Mouse (Mus musculus) CH12.LX (cell line): Measurements from ENCODE around the gene Sgce. TPM values are rescaled to one million over a fixed set of nuclear protein-coding genes. Genes with fewer than 3 reads are reported as not detected.

Experiments
- DNase-seq: peaks from one replicate; pipeline ENCODE4 v3.0.0-alpha.2; 2013; ENCODE audit errors: extremely low read depth
- H3K27ac ChIP-seq: 2 replicates; pipeline ENCODE4 v1.5.1; 2012; ENCODE audit warnings: low read depth, mild to moderate bottlenecking, control low read depth, moderate library complexity; ENCODE audit not compliant: insufficient read depth
- H3K27me3 ChIP-seq: replicated peaks from 2 replicates; pipeline ENCODE3; 2012; ENCODE audit warnings: inconsistent platforms
- H3K36me3 ChIP-seq, 2 experiments: replicated peaks in 1 of 2; 2 replicates each; pipeline versions ENCODE3 to v1.6.1; 2012; ENCODE audit warnings: inconsistent platforms in 1 of 2, low read length in 1 of 2, mild to moderate bottlenecking in 1 of 2, mixed read lengths in 1 of 2, moderate library complexity in 1 of 2; ENCODE audit not compliant: control insufficient read depth in 1 of 2, insufficient read depth in 1 of 2
- H3K4me1 ChIP-seq, 2 experiments: 2 replicates each; pipeline ENCODE4 v1.6.1; 2012; ENCODE audit warnings: inconsistent platforms in 1 of 2, moderate library complexity in 1 of 2; ENCODE audit not compliant: insufficient read depth in 2 of 2, control insufficient read depth in 1 of 2
- H3K4me2 ChIP-seq: 2 replicates; pipeline ENCODE4 v1.6.1; 2012; ENCODE audit warnings: low read depth, mild to moderate bottlenecking, control low read depth; ENCODE audit not compliant: poor library complexity, insufficient read depth, severe bottlenecking
- H3K4me3 ChIP-seq, 3 experiments: fragments of 150-350 bp in 1 of 3; sonication (generic) in 1 of 3; replicated peaks in 1 of 3; 2 replicates each; pipeline versions ENCODE3 to v1.5.1; 2011 to 2012; ENCODE audit warnings: low read depth in 2 of 3, low read length in 2 of 3, mild to moderate bottlenecking in 2 of 3, moderate library complexity in 2 of 3, control low read depth in 1 of 3, improper control_type of control experiment in 1 of 3, inconsistent platforms in 1 of 3, mixed read lengths in 1 of 3; ENCODE audit not compliant: poor library complexity in 1 of 3
- H3K79me2 ChIP-seq: replicated peaks from 2 replicates; pipeline ENCODE4 v1.6.1; 2012; ENCODE audit warnings: mild to moderate bottlenecking, moderate library complexity; ENCODE audit not compliant: control insufficient read depth, poor library complexity, insufficient read depth, severe bottlenecking; ENCODE audit errors: extremely low read depth
- H3K9ac ChIP-seq: 2 replicates; pipeline ENCODE4 v1.6.1; 2012; ENCODE audit warnings: low read depth, mild to moderate bottlenecking, control low read depth, moderate library complexity; ENCODE audit not compliant: insufficient read depth
- H3K9me3 ChIP-seq: replicated peaks from 2 replicates; pipeline ENCODE3; 2012; ENCODE audit warnings: low read length, inconsistent platforms, mixed read lengths
- BHLHE40 ChIP-seq: IDR thresholded peaks from 2 replicates; pipeline ENCODE4 v1.6.1; 2011; ENCODE audit warnings: mild to moderate bottlenecking, low read depth, low read length, improper control_type of control experiment
- CHD1 ChIP-seq: IDR thresholded peaks from 2 replicates; pipeline ENCODE4 v1.6.1; 2012; ENCODE audit warnings: low read depth, low read length, improper control_type of control experiment, inconsistent platforms
- CHD2 ChIP-seq: IDR thresholded peaks from 2 replicates; pipeline ENCODE4 v1.6.1; 2011; ENCODE audit warnings: low read length, improper control_type of control experiment
- CTCF ChIP-seq, 2 experiments: IDR thresholded peaks in 1 of 2; conservative IDR thresholded peaks in 1 of 2; 2 replicates each; pipeline ENCODE4 v1.5.1; 2011 to 2012; ENCODE audit warnings: low read depth in 2 of 2, low read length in 2 of 2, improper control_type of control experiment in 1 of 2, inconsistent platforms in 1 of 2, mild to moderate bottlenecking in 1 of 2, moderate library complexity in 1 of 2
- E2F4 ChIP-seq: IDR thresholded peaks from 2 replicates; pipeline ENCODE4 v1.6.1; 2011; ENCODE audit warnings: low read depth, low read length, improper control_type of control experiment; ENCODE audit not compliant: insufficient replicate concordance
- ELF1 ChIP-seq: IDR thresholded peaks from 2 replicates; pipeline ENCODE4 v1.6.1; 2014; ENCODE audit warnings: low read depth, mild to moderate bottlenecking, inconsistent platforms, low read length, improper control_type of control experiment
- EP300 ChIP-seq: IDR thresholded peaks from 2 replicates; pipeline ENCODE4 v1.6.1; 2011; ENCODE audit warnings: low read length, improper control_type of control experiment
- ETS1 ChIP-seq: conservative IDR thresholded peaks from 2 replicates; pipeline ENCODE4 v1.6.1; 2012; ENCODE audit warnings: low read depth, mild to moderate bottlenecking, inconsistent platforms, low read length, improper control_type of control experiment, moderate library complexity
- GABPA ChIP-seq: IDR thresholded peaks from 2 replicates; pipeline ENCODE4 v1.6.1; 2012; ENCODE audit warnings: low read depth, low read length, improper control_type of control experiment, inconsistent platforms; ENCODE audit not compliant: insufficient replicate concordance
- HCFC1 ChIP-seq: IDR thresholded peaks from 2 replicates; pipeline ENCODE4 v1.6.1; 2012; ENCODE audit warnings: low read depth, mild to moderate bottlenecking, inconsistent platforms, low read length, improper control_type of control experiment
- JUN ChIP-seq: IDR thresholded peaks from 2 replicates; pipeline ENCODE4 v1.6.1; 2011; ENCODE audit warnings: low read depth, mild to moderate bottlenecking, low read length, improper control_type of control experiment, moderate library complexity; ENCODE audit not compliant: insufficient read depth
- KAT2A ChIP-seq: IDR thresholded peaks from 2 replicates; pipeline ENCODE4 v1.6.1; 2012; ENCODE audit warnings: low read length, improper control_type of control experiment, inconsistent platforms; ENCODE audit not compliant: insufficient replicate concordance
- MAX ChIP-seq: IDR thresholded peaks from 2 replicates; pipeline ENCODE4 v1.6.1; 2011; ENCODE audit warnings: low read length, improper control_type of control experiment
- MAZ ChIP-seq: IDR thresholded peaks from 2 replicates; pipeline ENCODE4 v1.6.1; 2012; ENCODE audit warnings: low read depth, mild to moderate bottlenecking, inconsistent platforms, low read length, improper control_type of control experiment, moderate library complexity
- MEF2A ChIP-seq: IDR thresholded peaks from 2 replicates; pipeline ENCODE4 v1.6.1; 2014; ENCODE audit warnings: low read depth, mild to moderate bottlenecking, inconsistent platforms, low read length, improper control_type of control experiment, borderline replicate concordance
- MXI1 ChIP-seq: IDR thresholded peaks from 2 replicates; pipeline ENCODE4 v1.6.1; 2011; ENCODE audit warnings: mild to moderate bottlenecking, low read depth, low read length, improper control_type of control experiment
- MYC ChIP-seq: IDR thresholded peaks from 2 replicates; pipeline ENCODE4 v1.6.1; 2011; ENCODE audit warnings: low read depth, mild to moderate bottlenecking, improper control_type of control experiment, low read length
- NELFE ChIP-seq: IDR thresholded peaks from 2 replicates; pipeline ENCODE4 v1.6.1; 2011; ENCODE audit warnings: low read depth, low read length, improper control_type of control experiment
- PAX5 ChIP-seq: IDR thresholded peaks from 2 replicates; pipeline ENCODE4 v1.6.1; 2012; ENCODE audit warnings: low read length, inconsistent platforms, mixed read lengths
- RAD21 ChIP-seq: IDR thresholded peaks from 2 replicates; pipeline ENCODE4 v1.6.1; 2011; ENCODE audit warnings: low read depth, mild to moderate bottlenecking, low read length, improper control_type of control experiment, moderate library complexity
- SMC3 ChIP-seq: IDR thresholded peaks from 2 replicates; pipeline ENCODE4 v1.6.1; 2011; ENCODE audit warnings: low read depth, low read length, improper control_type of control experiment
- TBP ChIP-seq: conservative IDR thresholded peaks from 2 replicates; pipeline ENCODE4 v1.6.1; 2011; ENCODE audit warnings: low read depth, low read length, improper control_type of control experiment
- TCF12 ChIP-seq: IDR thresholded peaks from 2 replicates; pipeline ENCODE4 v1.6.1; 2014; ENCODE audit warnings: low read depth, mild to moderate bottlenecking, inconsistent platforms, low read length, improper control_type of control experiment
- USF1 ChIP-seq: IDR thresholded peaks from 2 replicates; pipeline ENCODE4 v1.6.1; 2014; ENCODE audit warnings: low read depth, mild to moderate bottlenecking, inconsistent platforms, low read length, improper control_type of control experiment
- ZC3H11A ChIP-seq: IDR thresholded peaks from 2 replicates; pipeline ENCODE4 v1.6.1; 2012; ENCODE audit warnings: low read depth, mild to moderate bottlenecking, inconsistent platforms, low read length, improper control_type of control experiment
- ZKSCAN1 ChIP-seq: IDR thresholded peaks from 2 replicates; pipeline ENCODE4 v1.6.1; 2012; ENCODE audit warnings: low read depth, inconsistent platforms, low read length, improper control_type of control experiment, borderline replicate concordance
- ZMIZ1 ChIP-seq: IDR thresholded peaks from 2 replicates; pipeline ENCODE4 v1.6.1; 2012; ENCODE audit warnings: low read depth, mild to moderate bottlenecking, inconsistent platforms, low read length, improper control_type of control experiment
- ZNF384 ChIP-seq: IDR thresholded peaks from 2 replicates; pipeline ENCODE4 v1.6.1; 2012; ENCODE audit warnings: low read depth, low read length, improper control_type of control experiment, inconsistent platforms
- dilution Hi-C: fragments of 300-500 bp; cut with MboI; formaldehyde crosslinking; loops from 2 replicates; pipeline ENCODE4 v1.14.3; 2020; ENCODE audit warnings: low sequenced_read_pairs; ENCODE audit not compliant: extremely low pct_unique_long_range_greater_than_20kb, extremely low pct_ligation_motif_present
- in situ Hi-C: fragments of 300-500 bp; cut with MboI; formaldehyde crosslinking; loops from 3 replicates; pipeline ENCODE4 v1.14.3; 2019; ENCODE audit warnings: low sequenced_read_pairs, low pct_ligation_motif_present, low pct_unique_long_range_greater_than_20kb, mixed read lengths
- polyA plus RNA-seq: library from polyadenylated mRNA; unstranded; fragments of >175 nt; gene quantifications from 2 replicates; pipeline ENCODE4 v1.2.1, GENCODE M21; 2012; ENCODE audit warnings: low read depth; ENCODE audit not compliant: insufficient read length
- total RNA-seq, 2 experiments: library from RNA; depleted of rRNA; stranded (reverse); fragments of 300-350 nt in 1 of 2; fragments of >200 nt in 1 of 2; gene quantifications; 2 replicates each; pipeline ENCODE4 v1.2.3; 2012 to 2014

Sgce gene
- total and polyA plus RNA-seq, 3 experiments: not detected

- no peaks in the 10 kb centered on the region for H3K4me1 ChIP-seq
- H3K4me2 ChIP-seq: no peak overlapping the region
- in situ Hi-C loops: no loop called here
- TF ChIP-seq KAT2A: no peak
- no peak for TF ChIP-seq GABPA
- no peak for TF ChIP-seq MYC
- TF ChIP-seq PAX5: no peak
- TF ChIP-seq MAX: no peak
- TF ChIP-seq ZC3H11A: no peak
- no peak for TF ChIP-seq MEF2A
- no peak for TF ChIP-seq CTCF (conservative IDR thresholded peaks at IDR 0.05 in 1 of 2, IDR thresholded peaks at IDR 0.05 in 1 of 2; ENCODE audit: low read depth in 2 of 2, low read length in 2 of 2)
- TF ChIP-seq HCFC1: no peak
- no peak for TF ChIP-seq TBP
- no peak for TF ChIP-seq SMC3
- TF ChIP-seq ZNF384: no peak
- no peak for TF ChIP-seq ZKSCAN1
- TF ChIP-seq MXI1: no peak
- no peaks in the 10 kb centered on the region for H3K79me2 ChIP-seq
- no peaks in the 10 kb centered on the region for H3K27me3 ChIP-seq
- no peak overlapping the region for H3K27ac ChIP-seq
- no peak for DNase-seq
- H3K36me3 ChIP-seq: no peaks in the 10 kb centered on the region
- peaks cover 25% of the 10 kb centered on the region for H3K9me3 ChIP-seq
- no peak overlapping the region for H3K9ac ChIP-seq
- no peak overlapping the region for H3K4me3 ChIP-seq
- dilution Hi-C loops: no loop called here
Measured at GRCm38 (mm10) chr6:4746036-4746695, 841 bp downstream of the Sgce start.

GRCm38 (mm10) chr6:4740511-4740910 lies 6.5 kb downstream of the Sgce start:
- H3K27me3 ChIP-seq: no peaks in the 10 kb centered on the region
- H3K9me3 ChIP-seq: no peaks in the 10 kb centered on the region
- no peak overlapping the region for H3K4me3 ChIP-seq
- TF ChIP-seq E2F4: no peak
- TF ChIP-seq NELFE: no peak
- TF ChIP-seq SMC3: no peak
- TF ChIP-seq KAT2A: no peak
- TF ChIP-seq USF1: no peak
- no peak for TF ChIP-seq ETS1
- no peak for TF ChIP-seq MAZ
- TF ChIP-seq MEF2A: no peak
- TF ChIP-seq EP300: no peak
- no peak for TF ChIP-seq JUN
- no peak for TF ChIP-seq ELF1
- TF ChIP-seq MAX: no peak
- TF ChIP-seq ZMIZ1: no peak
- no peak for TF ChIP-seq BHLHE40
- TF ChIP-seq TCF12: no peak
- no peak for TF ChIP-seq RAD21
- no peak for TF ChIP-seq CHD1
- TF ChIP-seq GABPA: no peak
- no peak for TF ChIP-seq CHD2
- no peak for TF ChIP-seq ZKSCAN1
- H3K36me3 ChIP-seq: no peaks in the 10 kb centered on the region
- no peak overlapping the region for H3K9ac ChIP-seq
- H3K27ac ChIP-seq: no peak overlapping the region
- no peaks in the 10 kb centered on the region for H3K79me2 ChIP-seq
- H3K4me1 ChIP-seq: no peaks in the 10 kb centered on the region
- H3K4me2 ChIP-seq: no peak overlapping the region
- in situ Hi-C loops (no loop called here), dilution Hi-C loops (no loop called here)
- no peak for DNase-seq
